Mouse (Mus musculus): Measurements from ENCODE around the gene Ankrd6. TPM values are rescaled to one million over a fixed set of nuclear protein-coding genes. Genes with fewer than 3 reads are reported as not detected.

The Ankrd6 gene
- polyA plus RNA-seq (2015; fragmentation: Nextera tagmentation; extraction: Ambion mirVana): 35.9 and 36.0 TPM in 2 replicates

GRCm38 (mm10) chr4:32950356-32951034 is at the start of gene Ankrd6:
TSS of gene Ankrd6 (minus strand) at chr4:32950841.
- H3K27ac ChIP-seq (replicated peaks): no peak within 1 kb of the TSS
- peaks cover 28% of the 10 kb centered on the region for H3K4me1 ChIP-seq
- no peaks in the 10 kb centered on the region for H3K9me3 ChIP-seq

GRCm38 (mm10) chr4:32998996-32999395 is 48.4 kb upstream of the Ankrd6 start:
- WGBS: 95% methylated on average over 8 of the region's 8 CpGs
- Histone ChIP-seq H3K36me3 (no peaks in the 10 kb centered on the region), H3K4me2 (replicated peaks) (no peak overlapping the region), H3K4me3 (no peak overlapping the region), H3K27me3 (no peaks in the 10 kb centered on the region), H3K9me3 (no peaks in the 10 kb centered on the region), H3K4me1 (no peaks in the 10 kb centered on the region), H3K27ac (replicated peaks) (no peak overlapping the region), H3K9ac (replicated peaks) (no peak overlapping the region)
- no peak for ATAC-seq (replicated peaks)

More at GRCm38 (mm10) chr4:32950356-32951034, at the start of gene Ankrd6:
- H3K27me3 ChIP-seq: no peaks in the 10 kb centered on the region
- no peaks in the 10 kb centered on the region for H3K36me3 ChIP-seq
- H3K4me3 ChIP-seq: peak within 1 kb of the TSS; percentile 56
- 1% methylated on average over 56 of the region's 66 CpGs for WGBS
- H3K9ac ChIP-seq (replicated peaks): peak within 1 kb of the TSS; percentile 53
- H3K4me2 ChIP-seq (replicated peaks): peak within 1 kb of the TSS; percentile 94
- ATAC-seq (replicated peaks): peak; percentile 95

- no peaks in the 10 kb centered on the region for H3K9me3 ChIP-seq
These were observed 46.9 kb upstream of the Ankrd6 start for GRCm38 (mm10) chr4:32997571-32997970.

DNA sequence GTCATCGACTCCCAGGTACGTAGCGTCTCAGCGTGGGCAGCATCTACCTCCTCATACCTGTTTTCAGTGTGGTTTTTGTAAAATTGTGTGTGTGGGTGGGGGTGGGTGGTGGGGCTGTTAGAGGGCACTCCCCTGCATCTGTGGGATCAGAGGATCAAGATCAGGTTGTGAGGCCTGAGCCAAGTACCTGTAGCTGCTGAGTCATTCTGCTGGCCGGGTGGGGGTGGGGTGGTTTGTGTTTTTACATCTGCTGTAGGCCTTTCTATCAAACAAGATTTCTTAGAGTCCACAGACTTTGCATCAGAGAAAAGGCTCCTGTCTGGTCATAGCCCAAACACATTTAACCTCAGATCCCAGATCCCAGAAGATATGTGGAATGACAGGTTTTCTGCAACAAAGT is 45.4 kb upstream of the Ankrd6 start:
- Histone ChIP-seq H3K4me2 (replicated peaks) (no peak overlapping the region), H3K4me1 (no peaks in the 10 kb centered on the region), H3K27me3 (no peaks in the 10 kb centered on the region), H3K36me3 (no peaks in the 10 kb centered on the region), H3K27ac (replicated peaks) (no peak overlapping the region), H3K4me3 (no peak overlapping the region), H3K9me3 (no peaks in the 10 kb centered on the region), H3K9ac (replicated peaks) (no peak overlapping the region)
- 97% methylated on average over 5 of the region's 5 CpGs for WGBS
- no peak for ATAC-seq (replicated peaks)

More at GRCm38 (mm10) chr4:32997571-32997970, 46.9 kb upstream of the Ankrd6 start:
- H3K36me3 ChIP-seq: no peaks in the 10 kb centered on the region
- WGBS: 89% methylated on average over 5 of the region's 5 CpGs
- H3K4me1 ChIP-seq: no peaks in the 10 kb centered on the region
- no peak for ATAC-seq (replicated peaks)
- no peak overlapping the region for H3K4me2 ChIP-seq (replicated peaks)
- no peak overlapping the region for H3K27ac ChIP-seq (replicated peaks)
- H3K4me3 ChIP-seq: no peak overlapping the region
- no peak overlapping the region for H3K9ac ChIP-seq (replicated peaks)
- no peaks in the 10 kb centered on the region for H3K27me3 ChIP-seq

DNA sequence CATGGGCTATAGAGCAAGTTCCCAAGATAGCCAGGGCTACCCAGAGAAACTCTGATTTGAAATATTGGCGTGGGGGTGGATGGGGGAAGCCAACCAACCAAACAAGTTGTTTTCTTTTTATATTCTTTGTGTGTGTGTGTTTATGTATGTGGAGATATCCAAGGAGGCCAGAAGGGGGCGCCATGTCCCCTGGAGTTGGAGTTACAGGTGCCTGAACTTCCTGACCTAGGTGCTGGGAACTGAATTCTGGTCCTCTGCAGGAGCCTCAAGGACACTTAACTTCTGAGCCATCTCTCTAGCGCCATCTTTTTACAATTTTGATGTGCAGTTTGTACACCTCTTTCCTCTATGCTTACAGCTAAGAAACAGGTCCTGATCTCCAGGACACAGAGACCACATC is 43.5 kb upstream of the Ankrd6 start:
- no peak overlapping the region for H3K4me3 ChIP-seq
- H3K27me3 ChIP-seq: no peaks in the 10 kb centered on the region
- no peaks in the 10 kb centered on the region for H3K4me1 ChIP-seq
- WGBS: 78% methylated on average over 3 of the region's 3 CpGs
- no peak for ATAC-seq (replicated peaks)
- H3K9me3 ChIP-seq: no peaks in the 10 kb centered on the region
- H3K27ac ChIP-seq (replicated peaks): no peak overlapping the region
- H3K36me3 ChIP-seq: no peaks in the 10 kb centered on the region
- no peak overlapping the region for H3K9ac ChIP-seq (replicated peaks)
- no peak overlapping the region for H3K4me2 ChIP-seq (replicated peaks)

GRCm38 (mm10) chr4:32989346-32989745 is 38.7 kb upstream of the Ankrd6 start:
- ATAC-seq (replicated peaks): no peak
- Histone ChIP-seq H3K4me1 (peaks cover 19% of the 10 kb centered on the region), H3K9ac (replicated peaks) (no peak overlapping the region), H3K36me3 (no peaks in the 10 kb centered on the region), H3K4me2 (replicated peaks) (no peak overlapping the region), H3K9me3 (no peaks in the 10 kb centered on the region), H3K27me3 (no peaks in the 10 kb centered on the region), H3K27ac (replicated peaks) (no peak overlapping the region), H3K4me3 (no peak overlapping the region)
- WGBS: 77% methylated on average over 2 of the region's 2 CpGs

DNA sequence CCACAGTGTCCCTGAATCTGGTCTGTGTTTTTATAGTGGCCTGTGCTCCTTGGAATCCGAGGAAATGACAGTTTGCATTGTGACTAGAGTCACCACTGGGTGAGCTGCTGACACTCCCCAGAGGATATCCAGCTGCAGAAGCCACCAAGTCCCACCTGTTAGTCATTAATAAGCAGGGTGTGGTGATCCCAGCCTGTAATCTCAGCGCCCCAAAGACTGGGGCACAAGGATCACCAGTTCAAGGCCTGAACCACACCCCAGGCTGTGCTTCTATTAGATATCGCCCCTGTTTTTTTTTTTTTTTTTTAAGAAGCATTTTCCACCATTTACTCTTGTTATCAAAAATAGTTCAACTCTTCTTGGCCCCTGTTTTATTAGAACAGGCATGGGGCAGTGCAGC is 36.4 kb upstream of the Ankrd6 start:
- H3K4me3 ChIP-seq: no peak overlapping the region
- H3K9me3 ChIP-seq: no peaks in the 10 kb centered on the region
- H3K4me1 ChIP-seq: peaks cover 28% of the 10 kb centered on the region
- no peak overlapping the region for H3K27ac ChIP-seq (replicated peaks)
- no peaks in the 10 kb centered on the region for H3K27me3 ChIP-seq
- H3K4me2 ChIP-seq (replicated peaks): no peak overlapping the region
- 74% methylated on average over 3 of the region's 3 CpGs for WGBS
- no peak for ATAC-seq (replicated peaks)
- no peaks in the 10 kb centered on the region for H3K36me3 ChIP-seq
- H3K9ac ChIP-seq (replicated peaks): no peak overlapping the region

- H3K36me3 ChIP-seq: no peaks in the 10 kb centered on the region
These were observed 35.0 kb upstream of the Ankrd6 start for GRCm38 (mm10) chr4:32985684-32986083.

GRCm38 (mm10) chr4:32984801-32985675 is 34.4 kb upstream of the Ankrd6 start:
- Histone ChIP-seq H3K9me3 (no peaks in the 10 kb centered on the region), H3K36me3 (no peaks in the 10 kb centered on the region), H3K4me1 (peaks cover 30% of the 10 kb centered on the region), H3K27me3 (no peaks in the 10 kb centered on the region), H3K9ac (replicated peaks) (peak overlapping the region; percentile 95), H3K4me3 (peak overlapping the region; percentile 96), H3K4me2 (replicated peaks) (peak overlapping the region; percentile 97), H3K27ac (replicated peaks) (peak overlapping the region; percentile 85)
- WGBS: 7% methylated on average over 13 of the region's 13 CpGs
- ATAC-seq (replicated peaks): no peak

More at GRCm38 (mm10) chr4:32985684-32986083, 35.0 kb upstream of the Ankrd6 start:
- Histone ChIP-seq H3K4me2 (replicated peaks) (no peak overlapping the region), H3K27ac (replicated peaks) (no peak overlapping the region), H3K4me1 (peaks cover 30% of the 10 kb centered on the region), H3K9ac (replicated peaks) (no peak overlapping the region), H3K4me3 (no peak overlapping the region), H3K9me3 (no peaks in the 10 kb centered on the region), H3K27me3 (no peaks in the 10 kb centered on the region)
- WGBS: 0% methylated on average over 3 of the region's 3 CpGs
- ATAC-seq (replicated peaks): no peak

DNA sequence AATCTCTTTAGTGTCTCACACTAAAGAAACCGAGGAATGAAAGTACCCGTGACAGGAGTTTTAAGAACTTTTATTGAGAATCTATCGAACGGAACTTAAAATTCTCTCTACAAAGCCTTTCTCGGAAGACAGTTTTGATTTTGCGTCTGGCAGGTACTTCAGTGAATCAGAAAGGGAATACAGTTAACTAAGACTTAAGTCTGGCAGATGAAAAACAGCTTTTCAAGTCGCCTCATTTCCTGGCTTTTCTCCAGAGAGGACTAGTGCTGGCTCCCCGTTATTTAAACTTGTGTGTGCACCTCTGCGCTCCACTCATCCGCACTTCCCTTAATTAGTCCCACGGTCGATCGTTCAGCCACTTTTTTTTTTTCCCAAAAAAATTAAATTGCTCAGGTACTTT is 33.6 kb upstream of the Ankrd6 start:
- no peaks in the 10 kb centered on the region for H3K9me3 ChIP-seq
- H3K4me1 ChIP-seq: peaks cover 30% of the 10 kb centered on the region
- peak overlapping the region; percentile 97 for H3K4me2 ChIP-seq (replicated peaks)
- no peaks in the 10 kb centered on the region for H3K27me3 ChIP-seq
- peak overlapping the region; percentile 85 for H3K27ac ChIP-seq (replicated peaks)
- WGBS: under 1% methylated on average over 13 of the region's 13 CpGs
- peak overlapping the region; percentile 96 for H3K4me3 ChIP-seq
- ATAC-seq (replicated peaks): no peak
- H3K9ac ChIP-seq (replicated peaks): peak overlapping the region; percentile 95
- H3K36me3 ChIP-seq: no peaks in the 10 kb centered on the region

GRCm38 (mm10) chr4:32983176-32984155 is 32.8 kb upstream of the Ankrd6 start:
- peak; percentile 53 for ATAC-seq (replicated peaks)
- H3K27me3 ChIP-seq: no peaks in the 10 kb centered on the region
- H3K4me1 ChIP-seq: peaks cover 30% of the 10 kb centered on the region
- under 1% methylated on average over 73 of the region's 94 CpGs for WGBS
- peak overlapping the region; percentile 95 for H3K9ac ChIP-seq (replicated peaks)
- H3K4me2 ChIP-seq (replicated peaks): peak overlapping the region; percentile 97
- H3K27ac ChIP-seq (replicated peaks): peak overlapping the region; percentile 85
- peak overlapping the region; percentile 96 for H3K4me3 ChIP-seq
- no peaks in the 10 kb centered on the region for H3K9me3 ChIP-seq
- H3K36me3 ChIP-seq: no peaks in the 10 kb centered on the region

All from forebrain, embryonic 15.5 days (tissue).